Mouse (Mus musculus): ENCODE measurements around the gene Gm9972.

GRCm38 (mm10) chr11:43011941-43012340 lies 23.6 kb upstream of the Gm9972 start:
- TF ChIP-seq TAL1 (IDR thresholded peaks at IDR 0.05; ENCODE audit: low read length) (no peak), GATA1 (IDR thresholded peaks at IDR 0.05; ENCODE audit: low read length) (no peak)
